Mouse (Mus musculus) common myeloid progenitor, adult 5-6 weeks (primary cell): ENCODE results near the gene Kcnq1. TPM values are rescaled to one million over a fixed set of nuclear protein-coding genes. Genes with fewer than 3 reads are reported as not detected.

ENCODE experiments used
- ATAC-seq: replicated peaks from 2 replicates; pipeline ENCODE4 v1.8.0; 2016; ENCODE audit warnings: low read depth, mild to moderate bottlenecking, moderate TSS enrichment, inconsistent platforms; ENCODE audit not compliant: poor library complexity, severe bottlenecking
- total RNA-seq: library from RNA; stranded (forward); fragments of 200-1000, 187-1606 nt; gene quantifications from 2 replicates; pipeline ENCODE4 v1.2.3, GENCODE M21; 2017

The Kcnq1 gene
- total RNA-seq, 1 experiment from 2014 or later, result not detected

DNA sequence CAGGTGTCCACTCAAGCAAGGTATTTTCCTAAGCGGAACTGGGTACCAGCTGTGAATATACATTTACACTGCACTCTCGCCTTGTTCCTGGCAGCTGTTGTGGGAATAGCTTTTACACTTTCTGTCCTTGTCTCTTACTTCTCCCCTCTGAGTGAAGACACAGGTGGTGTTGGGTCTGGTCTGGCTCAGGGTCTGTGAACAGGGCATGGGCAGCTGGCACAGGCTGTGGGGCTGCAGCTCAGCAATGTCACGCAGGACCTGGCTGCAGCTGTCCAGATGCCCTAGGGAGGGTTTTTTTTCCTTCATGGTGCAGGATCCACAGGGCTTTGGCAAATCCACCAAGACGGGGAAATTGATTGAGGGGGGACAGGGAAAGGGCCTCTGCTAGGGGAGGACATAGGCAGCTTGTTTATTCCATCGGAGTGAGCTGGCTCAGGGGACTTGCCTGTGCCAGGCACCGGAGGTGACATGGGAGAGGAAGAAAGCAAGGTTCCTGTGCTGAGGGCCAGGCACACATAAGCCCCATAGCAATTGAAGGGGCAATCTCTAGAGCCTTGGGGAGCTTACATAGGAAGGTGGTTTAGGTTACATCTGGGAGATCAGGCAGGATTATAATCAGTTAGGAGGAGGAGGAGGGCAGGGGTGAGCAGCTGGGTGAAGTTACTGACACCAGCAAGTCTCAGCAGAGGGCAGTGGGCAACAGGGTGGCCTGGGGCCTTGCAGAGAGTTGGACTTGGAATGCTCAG, 147.1 kb downstream of the Kcnq1 start:
- ATAC-seq, result no peak

DNA sequence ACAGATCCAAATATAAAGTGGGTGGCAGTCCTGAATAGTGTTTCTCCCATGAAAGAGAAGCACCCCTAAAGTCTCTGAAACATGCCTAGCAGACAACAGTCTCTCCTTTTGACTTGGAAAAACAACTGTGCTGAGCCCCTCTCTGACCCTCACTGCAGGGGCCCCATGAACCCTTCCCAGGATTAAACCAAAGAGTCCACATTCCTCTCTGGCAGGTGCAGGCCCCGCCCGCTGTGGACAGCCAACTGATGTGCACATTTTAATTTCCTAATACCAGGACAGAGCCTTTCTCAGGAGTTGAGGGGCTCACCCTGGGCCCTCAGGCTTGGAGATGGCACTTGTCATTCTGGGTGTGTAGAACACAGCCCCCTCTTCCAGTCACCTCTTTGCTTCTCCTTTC, 148.7 kb downstream of the Kcnq1 start:
- no peak for ATAC-seq

DNA sequence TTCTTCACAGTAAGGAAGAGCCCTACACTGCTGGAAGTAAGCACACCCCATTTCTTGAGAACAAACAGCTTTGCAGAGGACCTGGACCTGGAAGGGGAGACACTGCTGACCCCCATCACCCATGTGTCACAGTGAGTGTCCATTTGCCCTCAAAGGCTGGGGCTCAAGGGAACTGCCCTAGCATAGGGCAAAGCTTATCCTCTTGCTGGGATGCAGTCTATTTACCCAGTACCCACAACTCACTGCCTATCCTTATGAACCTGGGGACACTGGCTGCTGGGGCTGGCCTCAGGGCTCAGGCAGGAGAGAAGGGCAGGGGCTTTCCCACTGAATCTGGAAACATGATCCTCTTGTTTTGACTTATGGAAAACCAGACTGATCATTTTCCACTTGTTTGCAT, 155.1 kb downstream of the Kcnq1 start:
- ATAC-seq, result no peak

DNA sequence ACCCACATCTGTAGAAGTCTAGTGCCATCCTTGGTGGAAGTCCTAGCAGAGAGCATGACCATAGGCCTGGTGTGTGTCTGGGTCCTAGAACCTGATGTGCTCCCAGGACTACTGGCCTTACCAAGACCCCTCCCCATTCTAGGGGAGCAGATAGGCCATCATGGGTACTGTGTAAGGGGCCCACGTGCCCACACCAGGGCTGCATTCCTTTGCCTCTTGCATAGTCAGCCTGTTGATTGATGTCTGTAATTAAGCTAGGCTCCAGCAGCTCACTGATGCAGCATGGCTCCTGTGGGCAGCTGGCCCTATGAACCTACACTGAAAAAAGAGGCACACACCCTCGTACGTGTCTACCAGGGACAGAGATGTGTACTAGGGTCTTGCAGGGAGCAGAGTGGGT, 157.4 kb downstream of the Kcnq1 start:
- ATAC-seq, result no peak

DNA sequence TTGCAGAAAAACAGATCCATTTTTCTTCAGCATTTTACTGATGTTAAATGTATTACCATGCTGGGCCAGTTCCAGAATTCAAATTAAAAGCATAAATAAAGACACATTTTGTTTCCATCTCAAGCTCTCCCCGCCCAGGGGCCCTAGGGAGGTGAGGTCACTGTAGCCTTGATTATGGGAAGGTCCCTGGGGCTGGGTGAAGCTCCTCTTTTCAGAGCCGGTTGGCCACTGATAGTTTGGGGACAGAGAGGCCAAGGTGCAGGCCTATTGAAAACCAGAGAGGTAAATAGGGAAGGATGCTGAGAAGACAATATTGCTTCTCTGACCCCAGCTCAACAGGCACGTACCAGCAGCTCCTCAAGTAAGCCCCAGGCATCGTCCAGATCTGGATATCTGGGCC, 157.8 kb downstream of the Kcnq1 start:
- ATAC-seq, result no peak

DNA sequence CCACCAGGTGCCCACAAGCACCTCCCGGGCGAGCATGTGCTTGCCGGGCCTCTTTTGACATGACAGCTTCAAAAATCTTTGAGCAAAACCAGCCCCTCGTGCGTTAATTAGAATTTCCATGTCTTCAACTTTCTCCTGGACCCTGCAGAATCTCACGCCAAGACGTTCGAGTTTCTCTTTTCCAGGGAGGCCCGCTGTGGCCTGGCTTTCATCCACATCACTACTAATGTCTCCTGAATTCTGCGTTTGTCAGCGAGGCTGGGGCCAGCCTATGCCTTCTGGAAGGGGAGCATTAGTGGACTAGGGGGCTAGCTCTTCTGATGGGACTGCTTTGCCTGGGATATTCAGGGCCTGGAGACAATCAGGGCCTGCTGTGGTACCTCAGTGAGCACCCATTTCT, 159.2 kb downstream of the Kcnq1 start:
- ATAC-seq, result no peak

DNA sequence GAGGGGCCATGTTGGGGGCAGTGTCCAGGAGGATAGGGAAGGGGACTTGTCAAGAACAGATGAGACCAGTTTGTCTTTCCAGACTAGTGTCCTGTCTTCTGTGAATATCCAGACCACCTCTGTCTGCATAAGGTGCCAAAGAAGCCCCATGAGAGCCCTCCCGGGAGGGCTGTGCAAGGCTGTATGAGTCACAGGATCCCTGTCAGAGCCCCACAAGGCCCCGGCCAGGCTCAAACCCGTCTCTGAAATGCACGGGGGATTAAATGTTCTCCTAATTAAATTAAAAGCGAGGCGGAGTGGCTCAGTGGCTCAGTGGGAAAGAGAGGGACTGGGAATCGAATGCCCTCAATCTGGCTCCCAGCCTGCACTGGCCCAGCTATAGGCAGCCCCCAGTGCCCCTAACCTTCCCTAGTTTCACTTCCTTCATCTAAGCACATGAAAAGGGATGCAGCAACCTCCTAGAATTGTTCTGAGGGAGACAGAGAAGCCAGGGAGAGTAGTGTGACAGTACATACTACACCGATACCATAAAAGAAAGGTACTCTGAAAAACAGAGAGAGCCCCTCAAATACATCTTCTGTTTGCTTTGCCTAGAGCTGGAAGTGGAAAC, 159.8 kb downstream of the Kcnq1 start:
- ATAC-seq, result 0 out of 2 replicates have a peak, but pooled peaks have one; percentile 62

DNA sequence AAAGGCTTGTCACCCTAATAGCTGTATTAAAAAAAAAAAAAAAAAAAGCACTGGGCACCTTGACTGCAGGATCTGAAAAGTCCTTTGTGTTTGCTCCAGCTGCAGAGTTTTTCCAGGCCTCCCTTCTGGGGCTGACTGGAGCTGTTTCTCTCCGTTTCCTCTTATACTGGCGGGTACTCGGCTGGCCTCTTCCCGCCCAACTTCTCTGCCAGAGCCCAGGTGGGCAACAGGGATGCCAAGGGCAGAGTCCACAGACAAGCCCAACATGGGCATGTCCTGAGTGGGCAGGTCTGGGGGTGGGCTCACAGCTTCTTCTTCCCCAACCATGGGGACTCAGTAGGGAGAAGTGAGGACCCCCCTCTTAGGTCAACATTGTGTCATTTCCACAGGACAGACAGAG, 167.6 kb downstream of the Kcnq1 start:
- ATAC-seq, result no peak

DNA sequence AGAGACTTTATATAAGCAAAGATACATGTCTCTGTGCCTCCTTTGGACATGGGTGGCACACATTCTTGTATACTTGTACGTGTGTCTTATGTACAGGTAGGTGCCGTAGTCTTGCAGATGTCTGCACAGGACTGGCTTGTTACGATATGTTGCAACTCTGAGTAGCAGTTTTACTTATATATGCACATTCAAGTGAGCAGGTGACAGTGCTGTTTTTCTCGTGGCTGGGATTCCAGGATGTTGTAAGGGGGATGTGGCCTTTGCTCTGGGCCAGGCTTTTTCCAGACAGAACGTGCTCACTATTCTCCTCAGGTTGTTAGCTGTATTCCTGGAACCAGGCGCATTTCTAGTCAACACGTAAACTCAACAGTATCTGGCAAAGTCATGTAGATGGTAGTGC, 168.9 kb downstream of the Kcnq1 start:
- no peak for ATAC-seq

DNA sequence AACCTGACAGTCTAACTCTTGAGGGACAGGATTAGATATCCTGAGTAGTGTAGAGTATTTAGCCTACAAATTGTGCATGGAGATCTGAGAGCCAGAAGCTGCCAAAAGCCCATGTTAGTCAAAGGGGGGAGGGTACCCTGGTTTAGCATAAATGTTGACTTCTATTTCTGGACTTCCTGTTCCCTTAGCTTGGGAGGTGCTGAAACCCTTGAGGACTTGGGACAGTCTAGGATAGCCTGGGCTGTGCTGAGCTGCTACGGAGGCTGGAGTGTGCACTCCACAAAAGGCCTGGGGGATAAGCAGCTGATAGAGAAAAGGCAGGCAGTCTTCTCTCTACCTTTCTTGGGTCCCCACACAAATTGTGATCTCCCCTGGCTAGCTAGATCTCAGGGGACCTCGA, 177.5 kb downstream of the Kcnq1 start:
- no peak for ATAC-seq

DNA sequence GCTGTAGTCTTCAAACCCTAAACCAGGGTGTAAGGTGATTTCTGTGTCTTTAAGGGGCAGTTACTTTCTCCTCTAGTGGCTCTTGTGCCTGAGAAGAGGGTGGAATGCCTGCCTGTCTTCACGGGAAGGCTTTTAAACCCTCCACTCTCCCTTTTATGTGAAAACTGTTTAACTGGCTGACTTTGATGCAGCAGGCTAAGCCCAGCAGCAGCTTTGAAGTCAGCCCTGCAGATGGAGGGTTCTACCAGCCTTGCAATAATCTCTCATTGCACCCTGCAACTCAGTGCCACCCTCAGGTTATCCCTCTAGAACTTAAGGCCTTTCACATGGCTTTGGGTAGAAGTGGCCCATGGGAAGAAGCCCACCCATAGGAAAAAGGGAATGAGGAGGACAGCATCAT, 178.7 kb downstream of the Kcnq1 start:
- ATAC-seq, result no peak

DNA sequence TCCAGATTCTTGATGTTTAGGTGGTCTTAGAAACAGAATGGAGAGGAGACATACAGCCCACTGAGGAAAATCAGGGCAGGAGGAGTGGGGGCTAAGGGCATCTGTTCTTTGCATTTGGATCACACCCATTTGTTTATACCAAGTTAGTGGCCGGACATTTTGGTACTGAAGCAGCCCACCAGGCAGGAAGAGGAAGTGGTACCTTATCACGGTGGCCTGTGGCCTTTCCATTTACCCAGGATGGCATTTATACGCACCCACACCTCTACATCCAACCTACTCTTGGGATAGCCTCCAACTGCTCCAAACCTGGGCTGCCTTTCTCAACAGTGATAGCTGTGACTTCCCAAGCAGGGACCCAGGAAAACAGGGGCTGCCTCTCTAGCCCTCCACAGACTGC, 179.3 kb downstream of the Kcnq1 start:
- ATAC-seq, result peak; percentile 61

DNA sequence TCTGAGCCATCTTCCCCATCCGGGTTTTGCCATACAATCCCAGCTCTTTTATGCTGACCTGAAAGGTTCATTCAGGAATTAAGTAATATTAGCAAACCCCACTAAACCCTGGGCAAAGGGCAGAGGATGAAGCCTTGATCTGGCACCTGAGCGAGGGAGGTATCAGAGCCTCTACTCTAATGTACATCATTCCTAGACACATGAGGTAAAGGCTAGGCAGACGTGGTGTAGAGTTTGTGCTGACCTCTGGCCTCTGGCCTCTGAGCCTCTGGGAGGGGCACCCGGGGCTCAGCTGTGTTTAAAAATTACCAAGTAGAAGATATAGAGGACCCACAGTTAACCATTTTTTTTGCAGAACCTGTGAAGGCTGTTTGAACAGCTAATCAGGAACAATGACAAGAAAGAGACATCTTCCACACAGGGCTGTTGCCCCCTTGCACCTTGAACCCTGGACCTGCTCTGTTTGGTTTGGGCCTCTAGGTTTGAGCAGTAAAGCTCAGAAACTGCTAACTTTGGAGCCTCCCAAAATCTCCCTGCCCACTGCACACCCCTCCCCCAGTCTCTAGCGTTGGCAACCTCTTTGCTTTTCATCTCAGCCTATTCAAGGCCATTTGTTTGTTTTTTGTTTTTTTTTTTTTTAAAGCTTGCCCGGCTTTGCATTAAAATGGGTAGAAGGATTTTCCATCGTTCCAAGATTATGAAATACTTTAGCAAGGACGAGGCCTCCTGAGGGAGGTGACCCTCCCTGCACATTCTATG, 180.5 kb downstream of the Kcnq1 start:
- no peak for ATAC-seq

DNA sequence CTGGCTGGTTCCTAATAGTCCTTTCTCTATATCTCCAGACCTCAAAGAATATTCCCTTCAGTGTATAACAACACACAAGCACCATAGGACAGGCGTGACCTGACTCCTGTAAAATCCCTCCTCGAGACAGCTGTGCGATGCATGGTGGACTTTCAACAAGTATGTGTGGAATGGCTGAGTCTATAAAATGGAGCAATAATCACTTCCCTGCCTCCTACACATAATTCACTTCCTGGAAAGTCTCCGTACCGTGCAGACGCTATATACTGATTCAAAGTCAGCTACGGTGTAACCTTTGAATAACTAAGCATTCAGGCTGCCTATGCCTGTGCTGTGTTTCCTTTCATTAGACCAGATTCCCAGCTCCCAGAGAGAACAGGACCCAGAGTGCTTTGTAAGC, 182.0 kb downstream of the Kcnq1 start:
- no peak for ATAC-seq

DNA sequence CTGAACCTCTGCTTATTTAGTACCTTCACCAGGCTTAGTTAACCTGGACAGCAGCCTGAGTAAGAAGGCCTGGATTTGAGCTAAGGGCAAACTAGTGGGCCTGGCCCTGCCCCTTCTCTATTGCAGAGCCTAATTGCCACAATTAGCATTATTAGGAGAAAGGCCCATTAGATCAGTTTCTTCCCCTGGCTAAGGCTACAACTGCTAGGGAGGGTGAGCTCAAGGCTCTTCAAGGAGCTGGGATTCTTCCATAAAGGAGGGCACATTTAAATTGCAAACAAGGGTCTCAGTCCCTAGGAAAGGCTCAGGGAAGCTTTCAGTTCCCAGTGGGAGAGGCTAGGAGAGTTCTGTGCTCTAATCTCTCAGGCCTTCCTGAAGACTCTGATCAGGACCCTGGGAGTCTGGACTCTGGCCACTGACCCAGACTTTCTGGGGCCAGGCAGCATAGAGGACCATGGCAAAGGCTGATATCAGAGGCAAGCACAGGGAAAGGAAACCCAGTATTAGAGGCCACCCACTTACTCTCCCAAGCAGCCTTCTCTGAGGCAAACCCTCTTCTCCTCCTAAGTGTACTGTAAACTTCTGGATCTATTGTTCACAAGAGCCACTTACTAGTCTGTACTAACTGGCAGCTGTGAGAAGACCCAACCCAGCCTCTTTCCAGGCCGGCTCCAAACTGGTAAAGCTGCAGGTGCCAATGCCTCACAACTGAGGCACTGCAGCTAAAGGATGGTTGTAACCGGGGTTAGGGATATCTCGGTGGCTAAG, 183.1 kb downstream of the Kcnq1 start:
- no peak for ATAC-seq

DNA sequence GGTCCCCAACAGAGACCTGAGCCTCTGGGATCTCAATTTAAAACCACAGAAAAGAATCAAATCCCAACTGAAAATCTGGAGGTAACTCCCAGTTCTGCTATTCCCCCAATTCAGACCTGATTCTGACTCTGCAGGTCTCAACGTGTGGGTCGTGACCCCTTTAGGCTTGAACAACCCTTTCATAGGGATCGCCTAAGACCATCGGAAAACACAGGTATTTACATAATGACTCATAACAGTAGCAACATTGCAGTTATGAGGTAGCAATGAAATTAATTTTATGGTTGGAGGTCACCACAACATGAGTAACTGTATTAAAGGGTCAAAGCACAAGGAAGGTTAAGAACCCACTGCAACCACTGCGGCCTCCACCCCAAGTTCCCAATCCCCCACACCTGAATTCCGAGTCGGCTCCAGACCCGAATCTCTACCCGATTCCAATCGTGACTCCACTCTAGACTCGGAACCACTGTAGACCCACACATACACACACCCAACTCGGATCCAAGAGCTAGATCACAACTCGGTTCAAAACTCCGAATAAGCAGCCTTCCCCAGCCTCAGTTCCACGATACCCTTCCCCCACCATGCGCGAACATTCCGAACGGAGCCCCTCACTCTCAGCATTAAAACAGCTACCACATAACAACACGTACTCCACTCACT, 188.7 kb downstream of the Kcnq1 start:
- no peak for ATAC-seq

DNA sequence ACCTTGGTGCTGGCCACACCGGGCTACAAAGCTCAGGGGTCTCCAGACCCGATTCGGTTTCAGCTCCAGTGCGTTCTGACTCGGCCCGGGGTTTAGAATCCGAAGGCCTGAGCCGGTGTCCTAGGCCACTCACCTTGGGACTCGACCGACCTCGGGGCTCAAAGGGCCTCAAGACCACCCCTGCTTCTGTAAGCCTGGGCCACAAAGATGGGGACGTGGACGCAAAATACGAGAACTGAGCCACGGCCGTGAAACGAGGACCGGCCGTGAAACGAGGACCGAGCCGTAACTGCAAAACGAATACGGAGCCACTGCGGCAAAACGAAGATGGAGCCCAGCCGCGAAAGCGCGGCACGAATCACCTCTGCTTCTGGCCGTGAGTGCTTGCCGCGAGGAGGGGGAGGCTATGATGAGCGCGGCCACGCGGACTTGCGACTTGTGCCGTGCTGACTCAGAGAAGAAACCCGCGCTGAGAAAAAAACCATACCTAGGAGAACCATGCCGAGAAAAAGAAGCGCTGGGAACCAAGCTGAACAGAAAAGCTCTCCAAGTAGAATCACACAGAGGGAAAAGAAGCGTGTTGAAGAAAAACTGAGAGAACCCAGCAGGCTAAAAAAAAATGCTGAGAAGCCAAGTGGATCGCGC, 189.3 kb downstream of the Kcnq1 start:
- ATAC-seq, result peak; percentile 19; the same call in 1 of the 2 replicates

DNA sequence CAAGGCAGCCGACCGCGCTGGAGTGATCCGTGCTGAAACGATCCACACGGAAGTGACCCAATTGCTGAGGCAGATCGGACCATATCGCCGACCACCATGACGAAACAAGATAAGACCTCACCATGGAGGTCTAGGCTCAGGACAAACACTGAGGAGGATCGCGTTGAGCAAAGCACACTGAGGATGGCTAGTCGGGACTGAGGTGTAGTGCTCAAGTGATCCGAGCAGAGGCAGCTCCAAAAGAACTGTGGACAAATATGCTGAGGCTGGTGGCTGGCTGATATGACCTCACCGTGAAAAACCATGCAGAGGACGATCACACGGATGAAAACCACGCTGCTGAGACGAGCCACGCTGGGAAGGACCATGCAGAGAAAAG, 189.8 kb downstream of the Kcnq1 start:
- peak; percentile 45 for ATAC-seq

DNA sequence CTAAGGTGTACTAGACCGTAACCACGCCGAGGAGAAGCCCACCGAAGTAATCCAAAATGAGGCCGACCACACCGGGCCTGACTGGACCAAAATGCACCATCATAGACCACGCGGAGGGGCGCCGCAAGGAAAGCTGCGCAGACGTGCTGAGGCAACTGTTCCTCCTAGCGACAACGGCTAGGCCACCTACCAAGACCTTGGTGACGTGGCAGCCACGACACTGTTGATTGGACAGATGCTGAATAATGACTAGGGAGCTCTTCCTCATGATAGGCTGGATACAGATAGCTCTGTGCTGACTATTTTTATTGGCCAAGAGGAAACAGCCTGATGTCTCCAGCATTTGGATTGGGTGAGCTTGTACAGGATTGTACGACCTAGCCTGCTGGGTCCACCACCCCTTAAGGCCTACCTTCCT, 190.2 kb downstream of the Kcnq1 start:
- peak; percentile 96 for ATAC-seq

DNA sequence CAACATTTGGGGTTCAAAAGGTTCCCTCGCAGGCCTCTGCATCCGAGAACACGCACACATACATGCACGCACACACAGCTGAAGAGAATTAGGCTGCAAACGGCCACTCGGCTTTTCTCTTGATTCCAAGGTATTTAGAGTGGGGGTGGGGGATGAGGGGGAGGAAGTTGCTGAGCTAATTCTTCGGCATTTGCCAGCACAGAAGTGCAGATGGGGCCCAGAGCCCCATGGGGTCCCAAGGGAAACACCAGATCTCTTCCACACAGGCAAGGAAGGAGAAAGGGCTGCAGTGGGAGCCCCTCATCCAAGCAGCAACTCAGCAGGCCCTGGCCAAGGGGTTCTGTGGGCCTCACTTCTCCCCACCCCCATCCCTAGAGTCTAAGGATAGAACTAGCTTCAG, 193.9 kb downstream of the Kcnq1 start:
- no peak for ATAC-seq
